Mouse (Mus musculus) liver, embryonic 14.5 days (tissue): ENCODE measurements at regions not wholly inside any gene's neighbourhood (a gene's known extent, or its start where the extent isn't known, plus 50 kb on each side); places are given as distances from the start of the nearest gene placed in this dataset.

Experiments
- CTCF ChIP-seq: IDR thresholded peaks from 2 replicates; pipeline ENCODE4 v1.5.1; 2016; ENCODE audit warnings: antibody characterized with exemption, low read depth, control low read depth
- EP300 ChIP-seq: IDR thresholded peaks from 2 replicates; pipeline ENCODE4 v1.6.1; 2016; ENCODE audit warnings: antibody characterized with exemption, low read depth

DNA sequence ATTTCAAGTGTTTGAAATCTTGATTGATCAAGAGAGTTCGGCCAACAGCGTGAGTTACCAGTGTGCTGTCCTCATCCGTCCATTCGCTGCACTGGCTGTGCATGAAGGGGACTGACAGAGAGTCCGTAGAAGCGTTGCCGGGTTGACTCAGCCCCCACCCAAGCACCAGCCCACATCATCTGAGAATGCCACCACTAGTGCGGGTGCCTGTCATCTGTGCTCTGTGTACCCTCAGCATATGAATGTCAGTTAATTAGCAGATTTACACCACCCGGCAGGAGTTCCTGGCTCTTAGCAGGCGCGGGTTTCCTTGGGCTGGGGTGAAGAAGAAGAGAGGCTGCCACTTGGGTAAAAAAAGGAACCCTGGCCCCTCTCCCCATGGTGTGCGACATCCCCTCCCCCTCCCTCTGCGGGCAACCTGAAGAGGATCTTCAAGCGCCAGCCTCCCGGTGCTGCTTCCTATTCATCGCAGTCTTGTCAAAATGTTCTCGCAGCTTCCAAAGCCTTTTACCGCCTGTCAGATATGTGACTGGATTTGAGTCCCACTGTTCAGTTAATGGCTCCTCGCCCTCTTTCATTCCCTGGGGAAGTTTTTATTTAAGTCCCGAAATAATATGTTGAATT lies 309.2 kb upstream of the Zdhhc25 start:
- TF ChIP-seq CTCF = no peak
- no peak for TF ChIP-seq EP300
